Mouse (Mus musculus) forebrain, embryonic 13.5 days (tissue): ENCODE measurements around the gene Tbc1d9. TPM values are rescaled to one million over a fixed set of nuclear protein-coding genes. Genes with fewer than 3 reads are reported as not detected.

ENCODE experiments used
- ATAC-seq: fragments of 200-750 bp; cut with Nextera tagmentation; 2 replicates; pipeline ENCODE4 v1.8.0; 2017
- H3K27ac ChIP-seq: fragments of 300-500 bp; sonication (generic); 2 replicates; pipeline ENCODE4 v1.5.1; 2015; ENCODE audit warnings: inconsistent platforms, mild to moderate bottlenecking, moderate library complexity
- H3K27me3 ChIP-seq: fragments of 300-500 bp; sonication (generic); 2 replicates; pipeline ENCODE4 v1.6.1; 2015; ENCODE audit warnings: mild to moderate bottlenecking, inconsistent platforms
- H3K36me3 ChIP-seq: fragments of 300-500 bp; sonication (generic); 2 replicates; pipeline ENCODE4 v1.6.1; 2015; ENCODE audit warnings: mild to moderate bottlenecking, inconsistent platforms; ENCODE audit not compliant: poor library complexity, severe bottlenecking
- H3K4me1 ChIP-seq: fragments of 300-500 bp; sonication (generic); 2 replicates; pipeline ENCODE4 v1.6.1; 2015; ENCODE audit warnings: inconsistent platforms
- H3K4me2 ChIP-seq: fragments of 300-500 bp; sonication (generic); 2 replicates; pipeline ENCODE4 v1.6.1; 2015; ENCODE audit warnings: inconsistent platforms, mild to moderate bottlenecking, moderate library complexity
- H3K4me3 ChIP-seq: fragments of 300-500 bp; sonication (generic); 2 replicates; pipeline ENCODE4 v1.5.1; 2015; ENCODE audit warnings: mild to moderate bottlenecking, inconsistent platforms
- H3K9ac ChIP-seq: fragments of 300-500 bp; sonication (generic); 2 replicates; pipeline ENCODE4 v1.6.1; 2015; ENCODE audit warnings: mild to moderate bottlenecking, inconsistent platforms
- H3K9me3 ChIP-seq: fragments of 300-500 bp; sonication (generic); replicated peaks from 2 replicates; pipeline ENCODE4 v1.6.1; 2016; ENCODE audit warnings: inconsistent platforms
- WGBS: fragments of 180-500 bp; shearing (Covaris S2); methylation state at CpG from one replicate; pipeline ENCODE4 v1.1.7; 2015; 5-methylcytosine and 5-hydroxymethylcytosine counted together
- polyA plus RNA-seq: library from polyadenylated mRNA; unstranded; fragments of >200 nt; fragmentation: Nextera tagmentation; extraction: Ambion mirVana; gene quantifications from 2 replicates; pipeline ENCODE4 v1.2.1, GENCODE M21; 2015

The Tbc1d9 gene
- polyA plus RNA-seq, 1 experiment from 2014 or later: 9.3 TPM

GRCm38 (mm10) chr8:83250858-83251257 lies 85.7 kb downstream of the Tbc1d9 start:
- Histone ChIP-seq H3K4me2 (no peak overlapping the region), H3K27me3 (no peaks in the 10 kb centered on the region), H3K9ac (no peak overlapping the region), H3K4me3 (no peak overlapping the region), H3K4me1 (peaks cover 6% of the 10 kb centered on the region; the same call in 1 of the 2 replicates), H3K36me3 (peaks cover 58% of the 10 kb centered on the region), H3K9me3 (no peaks in the 10 kb centered on the region), H3K27ac (no peak overlapping the region)
- 76% methylated on average over 6 of the region's 6 CpGs for WGBS
- no peak for ATAC-seq

DNA sequence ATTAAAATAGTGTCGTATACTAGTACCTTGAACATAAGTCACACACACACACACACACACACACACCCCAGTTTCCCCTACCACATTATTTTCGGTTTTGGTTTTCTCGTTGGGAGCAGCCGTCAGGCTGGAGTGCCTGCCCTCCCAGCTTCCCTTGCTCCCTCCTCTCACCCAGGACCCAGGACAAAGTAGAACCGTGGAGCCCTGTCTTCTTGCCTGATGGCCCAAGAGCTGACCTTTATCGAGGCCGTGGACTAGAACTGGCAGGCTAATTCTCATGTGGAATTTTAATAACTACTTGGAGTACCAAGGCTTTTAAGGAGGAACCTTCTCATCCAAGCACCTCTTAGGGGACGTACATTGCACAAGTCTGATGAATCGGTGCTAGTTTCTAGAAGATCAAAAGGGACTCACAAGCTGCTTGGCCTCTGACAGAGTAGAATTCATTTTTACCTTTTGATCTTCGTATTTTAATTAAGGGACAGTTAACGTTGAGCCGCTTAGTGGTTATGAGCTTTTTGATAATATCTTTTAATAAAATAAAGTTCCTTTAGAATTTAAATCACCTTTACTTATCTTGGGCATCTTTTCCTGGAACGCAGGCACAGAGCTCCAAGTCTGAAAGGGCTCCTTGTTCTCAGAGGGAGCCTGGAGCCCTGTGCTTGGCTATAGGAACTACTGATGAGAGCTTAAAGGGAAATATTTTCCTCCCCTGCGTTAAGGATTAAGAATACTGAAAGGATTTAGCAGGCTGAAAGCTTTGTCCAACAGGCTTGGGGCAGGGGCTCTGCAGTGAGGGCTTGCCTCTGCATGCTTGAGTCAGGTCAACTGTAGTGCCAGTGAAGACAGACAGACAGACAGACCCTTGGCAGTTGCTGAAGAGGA lies 86.5 kb downstream of the Tbc1d9 start:
- Histone ChIP-seq H3K9me3 (no peaks in the 10 kb centered on the region), H3K27me3 (no peaks in the 10 kb centered on the region), H3K27ac (no peak overlapping the region), H3K9ac (no peak overlapping the region), H3K36me3 (peaks cover 64% of the 10 kb centered on the region), H3K4me3 (no peak overlapping the region), H3K4me1 (peaks cover 6% of the 10 kb centered on the region; the same call in 1 of the 2 replicates), H3K4me2 (no peak overlapping the region)
- no peak for ATAC-seq
- WGBS: 30% methylated on average over 14 of the region's 14 CpGs

GRCm38 (mm10) chr8:83252791-83253190 lies 87.6 kb downstream of the Tbc1d9 start:
- no peaks in the 10 kb centered on the region for H3K27me3 ChIP-seq
- no peak overlapping the region for H3K4me3 ChIP-seq
- no peak overlapping the region for H3K27ac ChIP-seq
- H3K4me2 ChIP-seq: no peak overlapping the region
- peaks cover 6% of the 10 kb centered on the region; the same call in 1 of the 2 replicates for H3K4me1 ChIP-seq
- 83% methylated on average over 5 of the region's 5 CpGs for WGBS
- H3K36me3 ChIP-seq: peaks cover 64% of the 10 kb centered on the region
- ATAC-seq: no peak
- H3K9me3 ChIP-seq: no peaks in the 10 kb centered on the region
- H3K9ac ChIP-seq: no peak overlapping the region

DNA sequence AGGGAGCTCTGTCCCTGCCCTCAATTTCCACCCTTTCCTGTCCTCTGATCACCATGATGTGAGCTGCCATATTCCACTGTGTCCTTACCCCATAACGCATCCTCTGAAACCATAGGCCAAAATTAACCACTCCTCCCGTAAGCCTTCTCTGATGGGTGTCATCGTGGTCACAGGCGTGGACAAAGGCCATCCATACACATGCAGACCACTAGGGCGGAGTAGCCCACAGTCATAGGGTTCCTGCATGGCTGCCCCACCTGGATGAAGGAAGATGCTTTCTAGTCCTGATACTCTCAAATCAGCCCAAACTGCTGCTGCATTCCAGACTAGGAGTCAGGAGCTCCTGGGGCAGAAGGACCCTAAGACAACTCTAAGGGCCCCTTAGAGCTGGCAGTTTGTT lies 92.5 kb downstream of the Tbc1d9 start:
- H3K27me3 ChIP-seq: no peaks in the 10 kb centered on the region
- no peak overlapping the region for H3K4me2 ChIP-seq
- no peaks in the 10 kb centered on the region for H3K4me1 ChIP-seq
- 94% methylated on average over 5 of the region's 5 CpGs for WGBS
- no peak for ATAC-seq
- H3K4me3 ChIP-seq: no peak overlapping the region
- no peak overlapping the region for H3K27ac ChIP-seq
- no peaks in the 10 kb centered on the region for H3K9me3 ChIP-seq
- peaks cover 69% of the 10 kb centered on the region for H3K36me3 ChIP-seq
- H3K9ac ChIP-seq: no peak overlapping the region

DNA sequence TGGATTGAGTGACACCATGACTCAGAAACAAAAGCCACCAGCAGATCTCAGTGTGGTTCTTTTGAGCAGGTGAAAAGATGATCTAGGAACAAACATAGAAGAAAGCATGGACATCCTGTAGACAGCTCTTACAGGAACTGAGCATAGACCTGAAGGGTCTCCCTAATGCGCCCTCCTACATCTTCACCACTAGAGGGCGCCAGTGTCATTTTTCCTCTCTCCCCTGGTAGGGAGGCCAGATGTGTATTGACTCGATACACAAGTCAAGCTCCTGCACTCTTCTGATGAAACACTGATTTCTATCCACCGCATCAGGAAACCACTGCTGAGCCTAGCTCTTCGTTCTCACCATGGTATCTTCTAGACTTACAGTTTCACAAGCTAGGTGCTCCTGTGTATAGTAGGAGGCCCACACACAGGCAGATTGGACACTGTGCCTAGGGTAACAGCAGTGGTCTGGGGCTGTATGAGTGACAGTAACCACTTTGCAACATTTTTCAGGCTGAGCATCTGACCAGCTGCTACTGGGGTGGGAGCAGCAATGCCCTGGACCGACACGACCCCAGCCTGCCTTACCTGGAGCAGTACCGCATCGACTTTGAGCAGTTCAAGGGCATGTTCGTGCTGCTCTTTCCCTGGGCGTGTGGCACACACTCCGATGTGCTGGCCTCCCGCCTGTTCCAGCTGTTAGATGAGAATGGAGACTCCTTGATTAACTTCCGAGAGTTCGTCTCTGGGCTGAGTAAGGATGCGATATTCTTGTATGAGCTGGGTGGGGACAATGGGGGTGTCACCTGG lies 95.5 kb downstream of the Tbc1d9 start:
- Histone ChIP-seq H3K4me2 (no peak overlapping the region), H3K4me3 (no peak overlapping the region), H3K9me3 (no peaks in the 10 kb centered on the region), H3K9ac (no peak overlapping the region), H3K36me3 (peaks cover 60% of the 10 kb centered on the region), H3K27ac (no peak overlapping the region), H3K27me3 (no peaks in the 10 kb centered on the region), H3K4me1 (no peaks in the 10 kb centered on the region)
- ATAC-seq: peak; percentile 84
- WGBS: 71% methylated on average over 16 of the region's 16 CpGs

DNA sequence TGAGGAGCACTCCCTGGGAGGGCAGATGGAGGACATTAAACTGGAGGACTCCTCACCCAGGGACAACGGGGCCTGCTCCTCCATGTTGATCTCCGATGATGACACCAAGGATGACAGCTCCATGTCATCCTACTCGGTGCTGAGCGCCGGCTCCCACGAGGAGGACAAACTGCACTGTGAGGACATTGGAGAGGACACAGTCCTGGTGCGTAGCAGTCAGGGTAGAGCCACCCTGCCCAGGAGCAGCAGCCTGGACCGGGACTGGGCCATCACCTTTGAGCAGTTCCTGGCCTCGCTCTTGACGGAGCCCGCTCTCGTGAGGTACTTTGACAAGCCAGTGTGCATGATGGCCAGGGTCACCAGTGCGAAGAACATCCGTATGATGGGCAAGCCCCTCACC lies 106.0 kb downstream of the Tbc1d9 start:
- no peaks in the 10 kb centered on the region for H3K4me1 ChIP-seq
- no peak for ATAC-seq
- H3K27me3 ChIP-seq: no peaks in the 10 kb centered on the region
- H3K4me2 ChIP-seq: no peak overlapping the region
- H3K4me3 ChIP-seq: no peak overlapping the region
- H3K27ac ChIP-seq: no peak overlapping the region
- no peaks in the 10 kb centered on the region for H3K9me3 ChIP-seq
- H3K36me3 ChIP-seq: peaks cover 68% of the 10 kb centered on the region
- H3K9ac ChIP-seq: no peak overlapping the region
- 98% methylated on average over 14 of the region's 14 CpGs for WGBS

GRCm38 (mm10) chr8:83272464-83272863 lies 107.3 kb downstream of the Tbc1d9 start:
- H3K4me3 ChIP-seq: no peak overlapping the region
- H3K27ac ChIP-seq: no peak overlapping the region
- 88% methylated on average over 10 of the region's 10 CpGs for WGBS
- no peak overlapping the region for H3K4me2 ChIP-seq
- H3K4me1 ChIP-seq: no peaks in the 10 kb centered on the region
- H3K9ac ChIP-seq: no peak overlapping the region
- no peak for ATAC-seq
- H3K36me3 ChIP-seq: peaks cover 56% of the 10 kb centered on the region
- H3K27me3 ChIP-seq: no peaks in the 10 kb centered on the region
- no peaks in the 10 kb centered on the region for H3K9me3 ChIP-seq

- ATAC-seq: no peak
Measured at GRCm38 (mm10) chr8:83274470-83274869, 109.3 kb downstream of the Tbc1d9 start.

GRCm38 (mm10) chr8:83278431-83278830 lies 113.3 kb downstream of the Tbc1d9 start:
- Histone ChIP-seq H3K4me1 (no peaks in the 10 kb centered on the region), H3K9me3 (no peaks in the 10 kb centered on the region), H3K36me3 (peaks cover 11% of the 10 kb centered on the region), H3K9ac (no peak overlapping the region), H3K4me2 (no peak overlapping the region), H3K4me3 (no peak overlapping the region), H3K27ac (no peak overlapping the region), H3K27me3 (no peaks in the 10 kb centered on the region)
- ATAC-seq: no peak
- 89% methylated on average over 6 of the region's 6 CpGs for WGBS

More at GRCm38 (mm10) chr8:83274470-83274869, 109.3 kb downstream of the Tbc1d9 start:
- Histone ChIP-seq H3K9me3 (no peaks in the 10 kb centered on the region), H3K4me3 (no peak overlapping the region), H3K4me2 (no peak overlapping the region), H3K36me3 (peaks cover 39% of the 10 kb centered on the region), H3K27ac (no peak overlapping the region), H3K27me3 (no peaks in the 10 kb centered on the region), H3K4me1 (no peaks in the 10 kb centered on the region), H3K9ac (no peak overlapping the region)
- WGBS: 77% methylated on average over 11 of the region's 11 CpGs

DNA sequence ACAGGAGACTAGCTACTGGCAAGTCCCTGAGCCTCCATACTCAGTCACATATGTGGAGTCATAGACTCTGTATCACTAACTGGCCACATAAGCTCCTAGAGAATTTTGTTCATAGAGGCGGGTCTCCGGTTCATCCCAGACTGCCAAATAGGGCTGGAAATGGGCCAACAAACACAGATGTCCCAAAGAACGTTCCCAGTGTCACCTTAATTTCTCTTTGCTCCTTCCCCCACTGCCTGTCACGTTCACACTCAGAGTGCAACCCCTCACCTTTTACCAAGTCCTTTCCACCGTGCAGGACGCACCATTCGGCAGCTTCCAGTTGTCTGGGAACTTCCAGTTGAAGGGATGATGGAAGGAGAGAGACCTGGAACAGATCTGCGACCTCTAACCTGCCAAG lies 120.2 kb downstream of the Tbc1d9 start:
- 79% methylated on average over 8 of the region's 8 CpGs for WGBS
- H3K36me3 ChIP-seq: no peaks in the 10 kb centered on the region
- H3K27ac ChIP-seq: no peak overlapping the region
- no peaks in the 10 kb centered on the region for H3K9me3 ChIP-seq
- no peak overlapping the region for H3K9ac ChIP-seq
- no peak for ATAC-seq
- peaks cover 7% of the 10 kb centered on the region; the same call in 1 of the 2 replicates for H3K4me1 ChIP-seq
- H3K4me2 ChIP-seq: no peak overlapping the region
- no peak overlapping the region for H3K4me3 ChIP-seq
- peaks cover 11% of the 10 kb centered on the region for H3K27me3 ChIP-seq

GRCm38 (mm10) chr8:83290176-83290575 lies 125.0 kb downstream of the Tbc1d9 start, which contains the start of gene Ucp1:
TSS of gene Ucp1 (plus strand) at chr8:83290352.
- H3K9me3 ChIP-seq: no peaks in the 10 kb centered on the region
- peak within 1 kb of the TSS; percentile 55 for H3K4me2 ChIP-seq
- peaks cover 21% of the 10 kb centered on the region for H3K27me3 ChIP-seq
- WGBS: 3% methylated on average over 20 of the region's 20 CpGs
- H3K4me3 ChIP-seq: peak within 1 kb of the TSS; percentile 22
- peaks cover 7% of the 10 kb centered on the region; the same call in 1 of the 2 replicates for H3K4me1 ChIP-seq
- H3K9ac ChIP-seq: no peak within 1 kb of the TSS
- no peaks in the 10 kb centered on the region for H3K36me3 ChIP-seq
- no peak for ATAC-seq
- no peak within 1 kb of the TSS for H3K27ac ChIP-seq

GRCm38 (mm10) chr8:83297375-83297774 lies 132.2 kb downstream of the Tbc1d9 start:
- H3K9ac ChIP-seq: no peak overlapping the region
- H3K36me3 ChIP-seq: no peaks in the 10 kb centered on the region
- H3K27ac ChIP-seq: no peak overlapping the region
- H3K9me3 ChIP-seq: 0 out of 2 replicates have a peak, but pooled peaks cover 4% of the 10 kb centered on the region
- ATAC-seq: no peak
- H3K4me3 ChIP-seq: no peak overlapping the region
- H3K4me1 ChIP-seq: no peaks in the 10 kb centered on the region
- no peak overlapping the region for H3K4me2 ChIP-seq
- no peaks in the 10 kb centered on the region for H3K27me3 ChIP-seq
- 81% methylated on average over 4 of the region's 4 CpGs for WGBS
